In genomic region chr5:64701780-64702231, GRCm38 (mm10) we compare ENCODE assay signal across 8 mouse cellular contexts.
DNase-seq lines count a peak whose midpoint lies in the region; ATAC-seq and TF ChIP-seq lines count a peak whose summit lies in the region.

No protein-coding gene starts in this region.

- no peaks in the 10 kb centered on the region for H3K36me3 ChIP-seq in forebrain, embryonic 15.5 days
- H3K36me3 ChIP-seq in liver, embryonic 13.5 days: no peaks in the 10 kb centered on the region
- no peaks in the 10 kb centered on the region for H3K36me3 ChIP-seq in myocyte (ENCODE audit: control insufficient read depth, insufficient read depth)

- TF ChIP-seq CTCF in cerebellum, adult 2 months (IDR thresholded peaks at IDR 0.05; ENCODE audit: borderline replicate concordance, insufficient read depth, low read depth, low read length): no peak

- peak overlapping the region; percentile 16; the same call in 1 of the 2 replicates for H3K4me2 ChIP-seq in forebrain, embryonic 15.5 days (replicated peaks)
- H3K4me2 ChIP-seq in liver, embryonic 13.5 days: peak overlapping the region; percentile 23
- H3K4me2 ChIP-seq in myocyte (ENCODE audit: low read depth): peak overlapping the region; percentile 62

- no peak overlapping the region for H3K9ac ChIP-seq in forebrain, embryonic 15.5 days (replicated peaks)
- H3K9ac ChIP-seq in liver, embryonic 13.5 days: peak overlapping the region; percentile 27

- no peak overlapping the region for H3ac ChIP-seq in myocyte (ENCODE audit: control insufficient read depth, insufficient read length)

- no peaks in the 10 kb centered on the region for H3K9me3 ChIP-seq in forebrain, embryonic 15.5 days
- no peaks in the 10 kb centered on the region for H3K9me3 ChIP-seq in liver, embryonic 13.5 days (replicated peaks)

- ATAC-seq in forebrain, embryonic 15.5 days (replicated peaks): peak; percentile 73
- peak; percentile 56; the same call in 1 of the 2 replicates for ATAC-seq in liver, embryonic 13.5 days (ENCODE audit: low read depth)

- no peak overlapping the region for H3K27ac ChIP-seq in cerebellum, adult 2 months (ENCODE audit: insufficient read depth, low read length)
- peak overlapping the region; percentile 92 for H3K27ac ChIP-seq in forebrain, embryonic 15.5 days (replicated peaks)
- peak overlapping the region; percentile 8 for H3K27ac ChIP-seq in liver, embryonic 13.5 days

- peak; percentile 81 for DNase-seq in ES-CJ7 (ENCODE audit: low read depth, low spot score)
- peak; percentile 52 to 62 for DNase-seq in cerebellum, adult 2 months
- peak; percentile 71 to 79 for DNase-seq in heart, postnatal 10 days
- peak; percentile 64 to 66 for DNase-seq in kidney, postnatal 36 days
- DNase-seq in liver, embryonic 13.5 days: no peak
- peak; percentile 78 for DNase-seq in urinary bladder, postnatal 14 days (ENCODE audit: low spot score)

- intact Hi-C loops in heart, postnatal 10 days (cut with DNase I): loop anchor here (2.0 to 5.0 kb wide), 4 partner anchors 19 to 195 kb away; no protein-coding TSS in a partner anchor

- H3K79me2 ChIP-seq in myocyte (ENCODE audit: control insufficient read depth, insufficient read depth): no peaks in the 10 kb centered on the region

- H3K4me1 ChIP-seq in cerebellum, adult 2 months (ENCODE audit: control insufficient read depth, insufficient read depth, low read length): peaks cover 13% of the 10 kb centered on the region
- peaks cover 30% of the 10 kb centered on the region for H3K4me1 ChIP-seq in forebrain, embryonic 15.5 days
- H3K4me1 ChIP-seq in liver, embryonic 13.5 days (replicated peaks): peaks cover 35% of the 10 kb centered on the region

- WGBS in cerebellum, adult 2 months: 5% methylated on average over 7 of the region's 7 CpGs
- WGBS in forebrain, embryonic 15.5 days: 10% methylated on average over 7 of the region's 7 CpGs
- 13% methylated on average over 7 of the region's 7 CpGs for WGBS in liver, embryonic 13.5 days (ENCODE audit: insufficient replicate concordance)

- H3K27me3 ChIP-seq in cerebellum, adult 2 months (ENCODE audit: control insufficient read depth, insufficient read depth, low read length): no peaks in the 10 kb centered on the region
- H3K27me3 ChIP-seq in forebrain, embryonic 15.5 days: no peaks in the 10 kb centered on the region
- no peaks in the 10 kb centered on the region for H3K27me3 ChIP-seq in liver, embryonic 13.5 days
- no peaks in the 10 kb centered on the region for H3K27me3 ChIP-seq in myocyte (ENCODE audit: control insufficient read depth, insufficient read depth, insufficient read length)

- H3K4me3 ChIP-seq in cerebellum, adult 2 months (replicated peaks; ENCODE audit: insufficient read depth, low read depth, low read length): no peak overlapping the region
- H3K4me3 ChIP-seq in forebrain, embryonic 15.5 days: no peak overlapping the region
- H3K4me3 ChIP-seq in liver, embryonic 13.5 days (replicated peaks): no peak overlapping the region
- H3K4me3 ChIP-seq in myocyte: no peak overlapping the region

- TF ChIP-seq POLR2A in cerebellum, adult 2 months (IDR thresholded peaks at IDR 0.05; ENCODE audit: borderline replicate concordance, insufficient read depth, low read length): no peak
- peak; percentile 8 for TF ChIP-seq POLR2A in myocyte (IDR thresholded peaks at IDR 0.05; ENCODE audit: insufficient read length, low read depth)

TF ChIP-seq in myocyte, 11 proteins besides CTCF, POLR2A, EP300 and RAD21:
- TF ChIP-seq MAX (IDR thresholded peaks at IDR 0.05; ENCODE audit: low read depth) (no peak), MYOG (IDR thresholded peaks at IDR 0.05; ENCODE audit: control insufficient read depth in 1 of 3, insufficient read depth in 1 of 3, insufficient read length in 2 of 3, low read depth in 2 of 3) (no peak), MYOD1 (IDR thresholded peaks at IDR 0.05; ENCODE audit: control insufficient read depth in 1 of 3, insufficient read length in 2 of 3, low read depth in 2 of 3) (no peak), E2F4 (IDR thresholded peaks at IDR 0.05; ENCODE audit: insufficient read depth) (no peak), CEBPB (IDR thresholded peaks at IDR 0.05; ENCODE audit: insufficient read depth, poor library complexity, severe bottlenecking) (peak; percentile 77; the same call in 1 of the 2 replicates), TCF12 (IDR thresholded peaks at IDR 0.05; ENCODE audit: insufficient read depth, poor library complexity, severe bottlenecking) (no peak)
